Mouse (Mus musculus) lung, adult 18-20 months (tissue): Measurements from ENCODE around the gene Pdcd2.
"Not testable (repeated sequence)": the region's sequence is repeated elsewhere in the genome, so short reads cannot be mapped to it uniquely, and the experiment has no call there.

ENCODE experiments used
- DNase-seq, 2 experiments: peaks; one replicate each; pipeline ENCODE4 v3.0.0; 2022; ENCODE audit warnings: mixed read lengths in 2 of 2

The Pdcd2 gene

GRCm38 (mm10) chr17:15526986-15527810, at the start of gene Pdcd2:
Pdcd2 (minus strand) TSS chr17:15527301.
- DNase-seq, result peak; percentile 96

GRCm38 (mm10) chr17:15575056-15575455, 48.0 kb upstream of the Pdcd2 start:
- no peak for DNase-seq

- DNase-seq, result no peak
Observed at GRCm38 (mm10) chr17:15566908-15567307, 39.8 kb upstream of the Pdcd2 start.

GRCm38 (mm10) chr17:15564928-15565300, 37.8 kb upstream of the Pdcd2 start:
- no peak for DNase-seq

- DNase-seq, result peak; percentile 99 to 100
Observed at GRCm38 (mm10) chr17:15564014-15564927, 37.2 kb upstream of the Pdcd2 start, which contains the start of gene Prdm9. Prdm9 (minus strand) TSS chr17:15564354.

- DNase-seq, result no peak
Observed at GRCm38 (mm10) chr17:15559946-15560345, 32.8 kb upstream of the Pdcd2 start.

GRCm38 (mm10) chr17:15549713-15550112, 22.6 kb upstream of the Pdcd2 start:
- DNase-seq, result no peak

GRCm38 (mm10) chr17:15546440-15546839, 19.3 kb upstream of the Pdcd2 start:
- DNase-seq, result no peak

- DNase-seq, result not testable (repeated sequence)
Observed at GRCm38 (mm10) chr17:15543868-15544267, 16.8 kb upstream of the Pdcd2 start.

GRCm38 (mm10) chr17:15540309-15540708, 13.2 kb upstream of the Pdcd2 start:
- DNase-seq, result no peak

- DNase-seq, result no peak
Observed at GRCm38 (mm10) chr17:15536457-15536904, 9.4 kb upstream of the Pdcd2 start.

- no peak for DNase-seq
Observed at GRCm38 (mm10) chr17:15535943-15536342, 8.8 kb upstream of the Pdcd2 start.

GRCm38 (mm10) chr17:15535162-15535800, 8.2 kb upstream of the Pdcd2 start:
- no peak for DNase-seq

GRCm38 (mm10) chr17:15530141-15530540, 3.0 kb upstream of the Pdcd2 start:
- DNase-seq, result peak in 1 of 2 experiments; percentile 10

- no peak for DNase-seq
Observed at GRCm38 (mm10) chr17:15528887-15529286, 1.8 kb upstream of the Pdcd2 start.

GRCm38 (mm10) chr17:15527811-15528136, 673 bp upstream of the Pdcd2 start:
- no peak for DNase-seq

GRCm38 (mm10) chr17:15526304-15526703, 797 bp downstream of the Pdcd2 start:
- no peak for DNase-seq

- DNase-seq, result no peak
Observed at GRCm38 (mm10) chr17:15518766-15519165, 8.3 kb downstream of the Pdcd2 start.

- DNase-seq, result no peak
Observed at GRCm38 (mm10) chr17:15518186-15518585, 8.9 kb downstream of the Pdcd2 start.

- no peak for DNase-seq
Observed at GRCm38 (mm10) chr17:15517776-15518175, 9.3 kb downstream of the Pdcd2 start.

GRCm38 (mm10) chr17:15510694-15511093, 16.4 kb downstream of the Pdcd2 start:
- DNase-seq, result no peak

- DNase-seq, result peak; percentile 98
Observed at GRCm38 (mm10) chr17:15499656-15500394, 27.3 kb downstream of the Pdcd2 start, which contains the start of the genes Psmb1 and Tbp. Psmb1 (minus strand) TSS chr17:15499751. Tbp (plus strand) TSS chr17:15499888.
